Mouse (Mus musculus): ENCODE measurements around the gene Meox1. TPM values are rescaled to one million over a fixed set of nuclear protein-coding genes. Genes with fewer than 3 reads are reported as not detected.
A peak's percentile ranks its signal among the peaks of the same experiment; 100 is the strongest.

Meox1 gene
- polyA plus RNA-seq, 1 experiment from 2014 or later = 0.90 TPM

- no peaks in the 10 kb centered on the region for H3K36me3 ChIP-seq (replicated peaks; ENCODE audit: control insufficient read depth, insufficient read depth)
- H3K9me3 ChIP-seq (ENCODE audit: control insufficient read depth, low read length) = no peaks in the 10 kb centered on the region
- H3K4me2 ChIP-seq (replicated peaks) = no peak overlapping the region
- no peak overlapping the region for H3K27ac ChIP-seq
- 49% methylated on average over 4 of the region's 5 CpGs for WGBS
- ATAC-seq (ENCODE audit: low FRiP score) (peak; percentile 53; the same call in 1 of the 2 replicates), DNase-seq (ENCODE audit: low spot score) (peak; percentile 49)
- no peak overlapping the region for H3K9ac ChIP-seq
- no peaks in the 10 kb centered on the region for H3K27me3 ChIP-seq (ENCODE audit: control insufficient read depth, insufficient read depth, low read length)
- H3K4me1 ChIP-seq (replicated peaks; ENCODE audit: control insufficient read depth, insufficient read depth, low read length) = peaks cover 6% of the 10 kb centered on the region; the same call in 1 of the 2 replicates
- no peak overlapping the region for H3K4me3 ChIP-seq (replicated peaks; ENCODE audit: low read length)
Measured at GRCm38 (mm10) chr11:101874978-101875377, 19.2 kb downstream of the Meox1 start.

- Histone ChIP-seq H3K36me3 (replicated peaks; ENCODE audit: control insufficient read depth, insufficient read depth) (no peaks in the 10 kb centered on the region), H3K4me3 (replicated peaks; ENCODE audit: low read length) (no peak overlapping the region), H3K9ac (no peak overlapping the region), H3K4me2 (replicated peaks) (no peak overlapping the region), H3K4me1 (replicated peaks; ENCODE audit: control insufficient read depth, insufficient read depth, low read length) (peaks cover 6% of the 10 kb centered on the region; the same call in 1 of the 2 replicates), H3K9me3 (ENCODE audit: control insufficient read depth, low read length) (no peaks in the 10 kb centered on the region), H3K27ac (no peak overlapping the region), H3K27me3 (ENCODE audit: control insufficient read depth, insufficient read depth, low read length) (no peaks in the 10 kb centered on the region)
- 68% methylated on average over 8 of the region's 8 CpGs for WGBS
- DNase-seq (ENCODE audit: low spot score) = no peak
- ATAC-seq (ENCODE audit: low FRiP score) = no peak
Measured at GRCm38 (mm10) chr11:101873909-101874308, 20.3 kb downstream of the Meox1 start.

GRCm38 (mm10) chr11:101871435-101871834 lies 22.7 kb downstream of the Meox1 start:
- Histone ChIP-seq H3K4me2 (replicated peaks) (no peak overlapping the region), H3K27me3 (ENCODE audit: control insufficient read depth, insufficient read depth, low read length) (no peaks in the 10 kb centered on the region), H3K36me3 (replicated peaks; ENCODE audit: control insufficient read depth, insufficient read depth) (no peaks in the 10 kb centered on the region), H3K9ac (no peak overlapping the region), H3K4me3 (replicated peaks; ENCODE audit: low read length) (no peak overlapping the region), H3K4me1 (replicated peaks; ENCODE audit: control insufficient read depth, insufficient read depth, low read length) (0 out of 2 replicates have a peak, but pooled peaks cover 6% of the 10 kb centered on the region), H3K27ac (no peak overlapping the region), H3K9me3 (ENCODE audit: control insufficient read depth, low read length) (no peaks in the 10 kb centered on the region)
- ATAC-seq (ENCODE audit: low FRiP score) (no peak), DNase-seq (ENCODE audit: low spot score) (no peak)
- WGBS = 51% methylated on average over 6 of the region's 6 CpGs

GRCm38 (mm10) chr11:101870067-101870765 lies 24.0 kb downstream of the Meox1 start:
- no peak overlapping the region for H3K27ac ChIP-seq
- ATAC-seq (ENCODE audit: low FRiP score) (no peak), DNase-seq (ENCODE audit: low spot score) (no peak)

GRCm38 (mm10) chr11:101867513-101868052 lies 26.6 kb downstream of the Meox1 start:
- Histone ChIP-seq H3K4me3 (replicated peaks; ENCODE audit: low read length) (no peak overlapping the region), H3K27me3 (ENCODE audit: control insufficient read depth, insufficient read depth, low read length) (no peaks in the 10 kb centered on the region), H3K9ac (no peak overlapping the region), H3K27ac (no peak overlapping the region), H3K4me1 (replicated peaks; ENCODE audit: control insufficient read depth, insufficient read depth, low read length) (no peaks in the 10 kb centered on the region), H3K36me3 (replicated peaks; ENCODE audit: control insufficient read depth, insufficient read depth) (no peaks in the 10 kb centered on the region), H3K9me3 (ENCODE audit: control insufficient read depth, low read length) (no peaks in the 10 kb centered on the region), H3K4me2 (replicated peaks) (no peak overlapping the region)
- WGBS = 78% methylated on average over 12 of the region's 12 CpGs
- ATAC-seq (ENCODE audit: low FRiP score) (no peak), DNase-seq (ENCODE audit: low spot score) (no peak)

More at GRCm38 (mm10) chr11:101870067-101870765, 24.0 kb downstream of the Meox1 start:
- H3K4me1 ChIP-seq (replicated peaks; ENCODE audit: control insufficient read depth, insufficient read depth, low read length) = 0 out of 2 replicates have a peak, but pooled peaks cover 4% of the 10 kb centered on the region
- no peaks in the 10 kb centered on the region for H3K9me3 ChIP-seq (ENCODE audit: control insufficient read depth, low read length)
- H3K36me3 ChIP-seq (replicated peaks; ENCODE audit: control insufficient read depth, insufficient read depth) = no peaks in the 10 kb centered on the region
- no peaks in the 10 kb centered on the region for H3K27me3 ChIP-seq (ENCODE audit: control insufficient read depth, insufficient read depth, low read length)
- H3K4me2 ChIP-seq (replicated peaks) = no peak overlapping the region
- H3K9ac ChIP-seq = no peak overlapping the region
- 59% methylated on average over 18 of the region's 18 CpGs for WGBS
- H3K4me3 ChIP-seq (replicated peaks; ENCODE audit: low read length) = no peak overlapping the region

- H3K4me1 ChIP-seq (replicated peaks; ENCODE audit: control insufficient read depth, insufficient read depth, low read length) = no peaks in the 10 kb centered on the region
- H3K27ac ChIP-seq = no peak overlapping the region
- 34% methylated on average over 5 of the region's 5 CpGs for WGBS
- ATAC-seq (ENCODE audit: low FRiP score) = no peak
- H3K9me3 ChIP-seq (ENCODE audit: control insufficient read depth, low read length) = no peaks in the 10 kb centered on the region
- no peak for DNase-seq (ENCODE audit: low spot score)
- no peaks in the 10 kb centered on the region for H3K36me3 ChIP-seq (replicated peaks; ENCODE audit: control insufficient read depth, insufficient read depth)
- H3K9ac ChIP-seq = no peak overlapping the region
- no peaks in the 10 kb centered on the region for H3K27me3 ChIP-seq (ENCODE audit: control insufficient read depth, insufficient read depth, low read length)
- no peak overlapping the region for H3K4me3 ChIP-seq (replicated peaks; ENCODE audit: low read length)
- H3K4me2 ChIP-seq (replicated peaks) = no peak overlapping the region
Measured at GRCm38 (mm10) chr11:101858742-101859141, 35.4 kb downstream of the Meox1 start.

GRCm38 (mm10) chr11:101855950-101856712 lies 38.0 kb downstream of the Meox1 start:
- no peak for ATAC-seq (ENCODE audit: low FRiP score)
- 78% methylated on average over 9 of the region's 9 CpGs for WGBS
- Histone ChIP-seq H3K4me2 (replicated peaks) (no peak overlapping the region), H3K27ac (no peak overlapping the region), H3K27me3 (ENCODE audit: control insufficient read depth, insufficient read depth, low read length) (no peaks in the 10 kb centered on the region), H3K36me3 (replicated peaks; ENCODE audit: control insufficient read depth, insufficient read depth) (no peaks in the 10 kb centered on the region), H3K9me3 (ENCODE audit: control insufficient read depth, low read length) (no peaks in the 10 kb centered on the region), H3K9ac (no peak overlapping the region), H3K4me1 (replicated peaks; ENCODE audit: control insufficient read depth, insufficient read depth, low read length) (no peaks in the 10 kb centered on the region), H3K4me3 (replicated peaks; ENCODE audit: low read length) (no peak overlapping the region)
- DNase-seq (ENCODE audit: low spot score) = no peak

GRCm38 (mm10) chr11:101851042-101851441 lies 43.1 kb downstream of the Meox1 start:
- H3K4me1 ChIP-seq (replicated peaks; ENCODE audit: control insufficient read depth, insufficient read depth, low read length) = no peaks in the 10 kb centered on the region
- no peak overlapping the region for H3K4me2 ChIP-seq (replicated peaks)
- no peaks in the 10 kb centered on the region for H3K9me3 ChIP-seq (ENCODE audit: control insufficient read depth, low read length)
- no peaks in the 10 kb centered on the region for H3K27me3 ChIP-seq (ENCODE audit: control insufficient read depth, insufficient read depth, low read length)
- no peak overlapping the region for H3K9ac ChIP-seq
- no peak overlapping the region for H3K27ac ChIP-seq
- ATAC-seq (ENCODE audit: low FRiP score) (no peak), DNase-seq (ENCODE audit: low spot score) (no peak)
- no peak overlapping the region for H3K4me3 ChIP-seq (replicated peaks; ENCODE audit: low read length)
- H3K36me3 ChIP-seq (replicated peaks; ENCODE audit: control insufficient read depth, insufficient read depth) = no peaks in the 10 kb centered on the region
- WGBS = 76% methylated on average over 7 of the region's 7 CpGs

- H3K36me3 ChIP-seq (replicated peaks; ENCODE audit: control insufficient read depth, insufficient read depth) = no peaks in the 10 kb centered on the region
- no peak overlapping the region for H3K4me3 ChIP-seq (replicated peaks; ENCODE audit: low read length)
- no peaks in the 10 kb centered on the region for H3K4me1 ChIP-seq (replicated peaks; ENCODE audit: control insufficient read depth, insufficient read depth, low read length)
- H3K27me3 ChIP-seq (ENCODE audit: control insufficient read depth, insufficient read depth, low read length) = no peaks in the 10 kb centered on the region
- DNase-seq (ENCODE audit: low spot score) (no peak), ATAC-seq (ENCODE audit: low FRiP score) (no peak)
- H3K9me3 ChIP-seq (ENCODE audit: control insufficient read depth, low read length) = no peaks in the 10 kb centered on the region
- H3K9ac ChIP-seq = no peak overlapping the region
- WGBS = 84% methylated on average over 4 of the region's 4 CpGs
- H3K4me2 ChIP-seq (replicated peaks) = no peak overlapping the region
- no peak overlapping the region for H3K27ac ChIP-seq
Measured at GRCm38 (mm10) chr11:101849286-101849685, 44.9 kb downstream of the Meox1 start.

All from hindbrain, embryonic 14.5 days (tissue).